Mouse (Mus musculus) G1E (cell line): Measurements from ENCODE around the gene Unc5c. TPM values are rescaled to one million over a fixed set of nuclear protein-coding genes. Genes with fewer than 3 reads are reported as not detected.
A peak's percentile ranks its signal among the peaks of the same experiment; 100 is the strongest.

Experiments used
- ATAC-seq: 2 replicates; pipeline ENCODE4 v1.8.0; 2016; ENCODE audit warnings: mild to moderate bottlenecking; ENCODE audit not compliant: insufficient number of reproducible peaks, poor library complexity, low FRiP score, severe bottlenecking; ENCODE audit errors: extremely low read depth
- DNase-seq: peaks from one replicate; pipeline ENCODE4 v3.0.0; 2012; ENCODE audit warnings: low spot score
- H3K27me3 ChIP-seq: 2 replicates; pipeline ENCODE4 v1.6.1; 2012; ENCODE audit warnings: mild to moderate bottlenecking, low read length, inconsistent platforms; ENCODE audit not compliant: insufficient read depth
- H3K36me3 ChIP-seq: replicated peaks from 2 replicates; pipeline ENCODE3; 2012; ENCODE audit warnings: mild to moderate bottlenecking, inconsistent platforms
- H3K4me1 ChIP-seq: 2 replicates; pipeline ENCODE4 v1.6.1; 2012; ENCODE audit warnings: low read depth, low read length, inconsistent platforms, mixed read lengths; ENCODE audit not compliant: insufficient read depth
- H3K4me3 ChIP-seq: 2 replicates; pipeline ENCODE4 v1.5.1; 2012; ENCODE audit warnings: low read depth, mild to moderate bottlenecking, inconsistent platforms, low read length, moderate library complexity, mixed read lengths
- H3K9me3 ChIP-seq: replicated peaks from 2 replicates; pipeline ENCODE4 v1.6.1; 2012; ENCODE audit warnings: inconsistent platforms
- CTCF ChIP-seq: IDR thresholded peaks from 2 replicates; pipeline ENCODE4 v1.5.1; 2012; ENCODE audit warnings: low read depth, low read length, inconsistent platforms, mixed read lengths
- GATA1 ChIP-seq: IDR thresholded peaks from 2 replicates; pipeline ENCODE4 v1.6.1; 2012; ENCODE audit warnings: borderline replicate concordance, low read length, inconsistent platforms, mixed read lengths
- GATA2 ChIP-seq: IDR thresholded peaks from 2 replicates; pipeline ENCODE4 v1.6.1; 2012; ENCODE audit warnings: low read depth, low read length, inconsistent platforms, borderline replicate concordance
- POLR2AphosphoS5 ChIP-seq: IDR thresholded peaks from 2 replicates; pipeline ENCODE4 v1.6.1; 2012; ENCODE audit warnings: low read depth, low read length, inconsistent platforms; ENCODE audit not compliant: insufficient replicate concordance
- TAL1 ChIP-seq: conservative IDR thresholded peaks from 2 replicates; pipeline ENCODE4 v1.6.1; 2012; ENCODE audit warnings: low read depth, low read length, inconsistent platforms, mixed read lengths
- polyA plus RNA-seq: library from polyadenylated mRNA; stranded (reverse); fragments of >175 nt; gene quantifications from 2 replicates; pipeline ENCODE4 v1.2.3, GENCODE M21; 2012
- total RNA-seq, 2 experiments: library from RNA; stranded (forward) in 1 of 2; stranded (reverse) in 1 of 2; fragments of 200-1000 nt in 1 of 2; fragments of >200 nt in 1 of 2; fragmentation: Nextera tagmentation in 1 of 2; gene quantifications; 2 replicates each; pipeline ENCODE4 v1.2.3; 2014 to 2017

Gene Unc5c
- not detected in 2 replicates for total RNA-seq (2014; fragmentation: Nextera tagmentation)
- total RNA-seq (2017), result 0.12 and 0.33 TPM in 2 replicates
- not detected in 2 replicates for polyA plus RNA-seq

- peaks cover 5% of the 10 kb centered on the region for H3K9me3 ChIP-seq
- H3K27me3 ChIP-seq, result peaks cover 16% of the 10 kb centered on the region; the same call in 1 of the 2 replicates
- H3K4me1 ChIP-seq, result no peaks in the 10 kb centered on the region
- ATAC-seq (no peak), DNase-seq (no peak)
- no peak for TF ChIP-seq GATA2
- TF ChIP-seq POLR2AphosphoS5, result no peak
- TF ChIP-seq TAL1, result no peak
- TF ChIP-seq GATA1, result no peak
- TF ChIP-seq CTCF, result no peak
- no peaks in the 10 kb centered on the region for H3K36me3 ChIP-seq
- peak within 1 kb of the TSS; percentile 7; the same call in 1 of the 2 replicates for H3K4me3 ChIP-seq
These were observed at the start of gene Unc5c for GRCm38 (mm10) chr3:141465104-141465705. Gene Unc5c (plus strand): TSS chr3:141465216.

- no peak for DNase-seq
- Histone ChIP-seq H3K36me3 (no peaks in the 10 kb centered on the region), H3K4me1 (no peaks in the 10 kb centered on the region), H3K4me3 (no peak overlapping the region), H3K9me3 (no peaks in the 10 kb centered on the region), H3K27me3 (no peaks in the 10 kb centered on the region)
- ATAC-seq, result no peak
- no peak for TF ChIP-seq GATA1
- TF ChIP-seq CTCF, result no peak
- no peak for TF ChIP-seq POLR2AphosphoS5
- TF ChIP-seq TAL1, result no peak
- TF ChIP-seq GATA2, result no peak
These were observed 7.5 kb upstream of the Unc5c start for GRCm38 (mm10) chr3:141457475-141457874.

GRCm38 (mm10) chr3:141462482-141462881 lies 2.5 kb upstream of the Unc5c start:
- Histone ChIP-seq H3K27me3 (peaks cover 16% of the 10 kb centered on the region; the same call in 1 of the 2 replicates), H3K36me3 (no peaks in the 10 kb centered on the region), H3K4me1 (no peaks in the 10 kb centered on the region), H3K4me3 (no peak overlapping the region), H3K9me3 (peaks cover 5% of the 10 kb centered on the region)
- DNase-seq, result no peak
- TF ChIP-seq TAL1, result no peak
- TF ChIP-seq CTCF, result no peak
- TF ChIP-seq GATA1, result no peak
- TF ChIP-seq GATA2, result no peak
- TF ChIP-seq POLR2AphosphoS5, result no peak
- ATAC-seq, result no peak

GRCm38 (mm10) chr3:141464691-141465103 lies 319 bp upstream of the Unc5c start:
- no peak for TF ChIP-seq GATA2
- no peak for TF ChIP-seq GATA1
- TF ChIP-seq CTCF, result no peak
- no peak for TF ChIP-seq POLR2AphosphoS5
- no peak for TF ChIP-seq TAL1
- DNase-seq (no peak), ATAC-seq (no peak)
- Histone ChIP-seq H3K36me3 (no peaks in the 10 kb centered on the region), H3K4me1 (no peaks in the 10 kb centered on the region), H3K9me3 (peaks cover 5% of the 10 kb centered on the region), H3K4me3 (peak overlapping the region; percentile 7; the same call in 1 of the 2 replicates), H3K27me3 (peaks cover 16% of the 10 kb centered on the region; the same call in 1 of the 2 replicates)

- H3K36me3 ChIP-seq, result no peaks in the 10 kb centered on the region
- H3K27me3 ChIP-seq, result peaks cover 16% of the 10 kb centered on the region; the same call in 1 of the 2 replicates
- peaks cover 5% of the 10 kb centered on the region for H3K9me3 ChIP-seq
- H3K4me1 ChIP-seq, result no peaks in the 10 kb centered on the region
- TF ChIP-seq GATA2, result no peak
- TF ChIP-seq TAL1, result no peak
- TF ChIP-seq POLR2AphosphoS5, result no peak
- TF ChIP-seq GATA1, result no peak
- no peak for TF ChIP-seq CTCF
- DNase-seq (no peak), ATAC-seq (no peak)
- H3K4me3 ChIP-seq, result no peak overlapping the region
These were observed 1.0 kb downstream of the Unc5c start for GRCm38 (mm10) chr3:141466061-141466460.

- Histone ChIP-seq H3K4me1 (no peaks in the 10 kb centered on the region), H3K9me3 (peaks cover 5% of the 10 kb centered on the region), H3K4me3 (no peak overlapping the region), H3K36me3 (no peaks in the 10 kb centered on the region), H3K27me3 (peaks cover 16% of the 10 kb centered on the region; the same call in 1 of the 2 replicates)
- ATAC-seq (no peak), DNase-seq (no peak)
- TF ChIP-seq CTCF, result no peak
- no peak for TF ChIP-seq TAL1
- TF ChIP-seq POLR2AphosphoS5, result no peak
- TF ChIP-seq GATA1, result no peak
- no peak for TF ChIP-seq GATA2
These were observed 1.8 kb downstream of the Unc5c start for GRCm38 (mm10) chr3:141466727-141467335.
